Mouse (Mus musculus): Measurements from ENCODE around the gene Agk. TPM values are rescaled to one million over a fixed set of nuclear protein-coding genes. Genes with fewer than 3 reads are reported as not detected.

Agk gene
- polyA plus RNA-seq (2017; shearing (Covaris generic)) = 10 to 100 TPM; 46.2 to 49.9 TPM

- peak; percentile 82 for ATAC-seq
Measured at GRCm38 (mm10) chr6:40324897-40325841, at the start of gene Agk. Gene Agk (plus strand): TSS chr6:40325172.

- ATAC-seq = no peak
Measured at GRCm38 (mm10) chr6:40300707-40301106, 24.3 kb upstream of the Agk start.

- no peak for ATAC-seq
Measured at GRCm38 (mm10) chr6:40303379-40303778, 21.6 kb upstream of the Agk start.

GRCm38 (mm10) chr6:40304972-40305371 lies 20.0 kb upstream of the Agk start:
- no peak for ATAC-seq

- no peak for ATAC-seq
Measured at GRCm38 (mm10) chr6:40326341-40326740, 1.4 kb downstream of the Agk start.

- ATAC-seq = no peak
Measured at GRCm38 (mm10) chr6:40333497-40333896, 8.5 kb downstream of the Agk start.

- no peak for ATAC-seq
Measured at GRCm38 (mm10) chr6:40336735-40337731, 12.1 kb downstream of the Agk start.

GRCm38 (mm10) chr6:40346959-40347771 lies 22.2 kb downstream of the Agk start:
- no peak for ATAC-seq

- no peak for ATAC-seq
Measured at GRCm38 (mm10) chr6:40347772-40348111, 22.8 kb downstream of the Agk start.

GRCm38 (mm10) chr6:40350041-40350440 lies 25.1 kb downstream of the Agk start:
- no peak for ATAC-seq

- no peak for ATAC-seq
Measured at GRCm38 (mm10) chr6:40350856-40351255, 25.9 kb downstream of the Agk start.

- ATAC-seq = no peak
Measured at GRCm38 (mm10) chr6:40353360-40353759, 28.4 kb downstream of the Agk start.

- ATAC-seq = no peak
Measured at GRCm38 (mm10) chr6:40371031-40371430, 46.1 kb downstream of the Agk start.

GRCm38 (mm10) chr6:40380181-40380580 lies 55.2 kb downstream of the Agk start:
- no peak for ATAC-seq

GRCm38 (mm10) chr6:40381908-40382307 lies 56.9 kb downstream of the Agk start:
- ATAC-seq = no peak

- peak; percentile 82 for ATAC-seq
Measured at GRCm38 (mm10) chr6:40385682-40386081, 60.7 kb downstream of the Agk start.

- ATAC-seq = no peak
Measured at GRCm38 (mm10) chr6:40388660-40389059, 63.7 kb downstream of the Agk start.

- no peak for ATAC-seq
Measured at GRCm38 (mm10) chr6:40390975-40391374, 66.0 kb downstream of the Agk start.

GRCm38 (mm10) chr6:40393213-40393612 lies 68.2 kb downstream of the Agk start:
- no peak for ATAC-seq

- ATAC-seq = no peak
Measured at GRCm38 (mm10) chr6:40402031-40402430, 77.1 kb downstream of the Agk start.

- ATAC-seq = no peak
Measured at GRCm38 (mm10) chr6:40403640-40404285, 78.8 kb downstream of the Agk start.

- no peak for ATAC-seq
Measured at GRCm38 (mm10) chr6:40411085-40411484, 86.1 kb downstream of the Agk start.

Data from activated CD4-positive, CD25-positive, alpha-beta regulatory T cell, adult 4 months (primary cell).